Mouse (Mus musculus) MEL (cell line): ENCODE measurements around the gene Uba3.

Source experiments
- CTCF ChIP-seq, 3 experiments: IDR thresholded peaks in 2 of 3; conservative IDR thresholded peaks in 1 of 3; 2 replicates each; pipeline ENCODE4 v1.5.1; 2011 to 2012; ENCODE audit warnings: low read length in 3 of 3, low read depth in 2 of 3, mild to moderate bottlenecking in 2 of 3, improper control_type of control experiment in 1 of 3, inconsistent platforms in 1 of 3, mixed read lengths in 1 of 3, moderate library complexity in 1 of 3; ENCODE audit not compliant: control insufficient read depth in 1 of 3, insufficient read depth in 1 of 3, poor library complexity in 1 of 3, severe bottlenecking in 1 of 3
- EP300 ChIP-seq, 2 experiments: IDR thresholded peaks; 2 replicates each; pipeline ENCODE4 v1.6.1; 2011; ENCODE audit warnings: improper control_type of control experiment in 2 of 2, low read length in 2 of 2, low read depth in 1 of 2, mild to moderate bottlenecking in 1 of 2
- GATA1 ChIP-seq: IDR thresholded peaks from 2 replicates; pipeline ENCODE4 v1.6.1; 2011; ENCODE audit warnings: low read depth, low read length, improper control_type of control experiment
- MAX ChIP-seq: IDR thresholded peaks from 2 replicates; pipeline ENCODE4 v1.6.1; 2011; ENCODE audit warnings: low read length, improper control_type of control experiment
- MXI1 ChIP-seq: IDR thresholded peaks from 2 replicates; pipeline ENCODE4 v1.6.1; 2011; ENCODE audit warnings: mild to moderate bottlenecking, low read depth, low read length, improper control_type of control experiment
- POLR2A ChIP-seq, 2 experiments: IDR thresholded peaks; 2 replicates each; pipeline ENCODE4 v1.6.1; 2011 to 2012; ENCODE audit warnings: low read length in 2 of 2, mild to moderate bottlenecking in 2 of 2, control low read depth in 1 of 2, improper control_type of control experiment in 1 of 2, low read depth in 1 of 2, moderate library complexity in 1 of 2; ENCODE audit not compliant: control insufficient read depth in 1 of 2, insufficient read depth in 1 of 2, poor library complexity in 1 of 2
- ZC3H11A ChIP-seq: IDR thresholded peaks from 2 replicates; pipeline ENCODE4 v1.6.1; 2012; ENCODE audit warnings: low read depth, mild to moderate bottlenecking, inconsistent platforms, low read length, improper control_type of control experiment
- ZNF384 ChIP-seq: IDR thresholded peaks from 2 replicates; pipeline ENCODE4 v1.6.1; 2012; ENCODE audit warnings: low read depth, mild to moderate bottlenecking, inconsistent platforms, low read length, improper control_type of control experiment

DNA sequence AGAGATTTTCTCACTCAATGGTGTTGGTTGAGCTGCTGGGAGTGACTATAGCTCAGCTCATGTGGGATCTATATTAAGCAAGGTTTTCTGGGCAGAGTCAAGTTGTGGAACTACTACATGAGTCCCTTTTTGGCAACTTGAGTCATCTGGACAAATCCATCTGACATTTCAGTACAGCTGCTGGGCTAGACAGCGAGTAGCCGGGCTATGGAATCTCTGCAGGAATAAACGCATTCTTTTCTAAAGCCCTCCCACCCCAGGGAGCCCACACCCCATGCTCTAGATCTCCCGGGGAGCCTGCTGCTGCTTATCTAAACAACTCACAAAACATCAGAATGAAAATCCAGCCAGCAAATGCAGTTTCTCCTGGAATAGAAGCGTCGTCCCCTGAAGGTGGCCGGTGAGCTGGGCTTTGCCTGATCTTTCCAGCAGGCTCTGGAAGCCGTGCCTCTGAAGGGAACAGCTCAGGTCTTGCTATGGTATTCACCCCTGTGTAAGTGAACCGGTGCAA is 47.3 kb upstream of the Uba3 start, which contains the start of gene Lmod3:
- TF ChIP-seq ZC3H11A (no peak), CTCF (IDR thresholded peaks at IDR 0.05 in 2 of 3, conservative IDR thresholded peaks at IDR 0.05 in 1 of 3; ENCODE audit: control insufficient read depth in 1 of 3, insufficient read depth in 1 of 3, low read depth in 2 of 3, low read length in 3 of 3, poor library complexity in 1 of 3, severe bottlenecking in 1 of 3) (no peak), MAX (no peak), POLR2A (IDR thresholded peaks at IDR 0.05; ENCODE audit: control insufficient read depth in 1 of 2, insufficient read depth in 1 of 2, low read depth in 1 of 2, low read length in 2 of 2, poor library complexity in 1 of 2) (no peak), GATA1 (no peak), EP300 (IDR thresholded peaks at IDR 0.05; ENCODE audit: low read depth in 1 of 2, low read length in 2 of 2) (no peak), MXI1 (no peak), ZNF384 (no peak)
